Mouse (Mus musculus): Measurements from ENCODE around the gene Hdhd3. TPM values are rescaled to one million over a fixed set of nuclear protein-coding genes. Genes with fewer than 3 reads are reported as not detected.

The Hdhd3 gene
- polyA plus RNA-seq, 1 experiment from 2014 or later: 13.8 TPM

- peak within 1 kb of the TSS; percentile 82 for H3K4me3 ChIP-seq (ENCODE audit: low read depth, low read length)
- under 1% methylated on average over 59 of the region's 59 CpGs for WGBS
- peak within 1 kb of the TSS; percentile 81 for H3K9ac ChIP-seq (ENCODE audit: low read depth, low read length)
- peaks cover 13% of the 10 kb centered on the region for H3K4me1 ChIP-seq (ENCODE audit: control insufficient read depth, insufficient read depth, low read length)
- peak; percentile 98 for ATAC-seq
- H3K27me3 ChIP-seq (ENCODE audit: control insufficient read depth, insufficient read depth, low read depth, low read length): no peaks in the 10 kb centered on the region
- H3K27ac ChIP-seq (ENCODE audit: low read length): peak within 1 kb of the TSS; percentile 100
- H3K9me3 ChIP-seq (replicated peaks; ENCODE audit: control insufficient read depth, low read length, poor library complexity, severe bottlenecking): no peaks in the 10 kb centered on the region
- peak within 1 kb of the TSS; percentile 94 for H3K4me2 ChIP-seq (ENCODE audit: low read length)
- H3K36me3 ChIP-seq (ENCODE audit: control insufficient read depth, insufficient read depth, low read length): no peaks in the 10 kb centered on the region
These were observed 21.6 kb upstream of the Hdhd3 start, which contains the start of the genes Pole3 and 4933430I17Rik for GRCm38 (mm10) chr4:62524651-62525488. Gene Pole3, minus strand, starts transcription at chr4:62525068. Gene 4933430I17Rik, plus strand, starts transcription at chr4:62525369.

GRCm38 (mm10) chr4:62520892-62521400 lies 17.7 kb upstream of the Hdhd3 start:
- no peak for ATAC-seq
- Histone ChIP-seq H3K4me2 (ENCODE audit: low read length) (no peak overlapping the region), H3K27me3 (ENCODE audit: control insufficient read depth, insufficient read depth, low read depth, low read length) (no peaks in the 10 kb centered on the region), H3K4me1 (ENCODE audit: control insufficient read depth, insufficient read depth, low read length) (peaks cover 25% of the 10 kb centered on the region), H3K9me3 (replicated peaks; ENCODE audit: control insufficient read depth, low read length, poor library complexity, severe bottlenecking) (no peaks in the 10 kb centered on the region), H3K27ac (ENCODE audit: low read length) (no peak overlapping the region), H3K36me3 (ENCODE audit: control insufficient read depth, insufficient read depth, low read length) (no peaks in the 10 kb centered on the region), H3K9ac (ENCODE audit: low read depth, low read length) (no peak overlapping the region), H3K4me3 (ENCODE audit: low read depth, low read length) (no peak overlapping the region)
- WGBS: 96% methylated on average over 2 of the region's 2 CpGs

- 0% methylated on average over 37 of the region's 37 CpGs for WGBS
- no peaks in the 10 kb centered on the region for H3K27me3 ChIP-seq (ENCODE audit: control insufficient read depth, insufficient read depth, low read depth, low read length)
These were observed 16.6 kb upstream of the Hdhd3 start, which contains the start of gene Alad for GRCm38 (mm10) chr4:62519849-62520233. Gene Alad, minus strand, starts transcription at chr4:62519918.

GRCm38 (mm10) chr4:62519122-62519848 lies 16.0 kb upstream of the Hdhd3 start:
- H3K4me1 ChIP-seq (ENCODE audit: control insufficient read depth, insufficient read depth, low read length): peaks cover 23% of the 10 kb centered on the region
- H3K9ac ChIP-seq (ENCODE audit: low read depth, low read length): peak overlapping the region; percentile 84
- no peaks in the 10 kb centered on the region for H3K27me3 ChIP-seq (ENCODE audit: control insufficient read depth, insufficient read depth, low read depth, low read length)
- under 1% methylated on average over 26 of the region's 26 CpGs for WGBS
- H3K4me2 ChIP-seq (ENCODE audit: low read length): peak overlapping the region; percentile 63
- peak overlapping the region; percentile 85 for H3K4me3 ChIP-seq (ENCODE audit: low read depth, low read length)
- H3K36me3 ChIP-seq (ENCODE audit: control insufficient read depth, insufficient read depth, low read length): no peaks in the 10 kb centered on the region
- H3K9me3 ChIP-seq (replicated peaks; ENCODE audit: control insufficient read depth, low read length, poor library complexity, severe bottlenecking): no peaks in the 10 kb centered on the region
- peak overlapping the region; percentile 82 for H3K27ac ChIP-seq (ENCODE audit: low read length)
- ATAC-seq: peak; percentile 72

More at GRCm38 (mm10) chr4:62519849-62520233, 16.6 kb upstream of the Hdhd3 start, which contains the start of gene Alad:
- ATAC-seq: peak; percentile 81
- peak within 1 kb of the TSS; percentile 82 for H3K27ac ChIP-seq (ENCODE audit: low read length)
- peak within 1 kb of the TSS; percentile 85 for H3K4me3 ChIP-seq (ENCODE audit: low read depth, low read length)
- H3K9me3 ChIP-seq (replicated peaks; ENCODE audit: control insufficient read depth, low read length, poor library complexity, severe bottlenecking): no peaks in the 10 kb centered on the region
- H3K9ac ChIP-seq (ENCODE audit: low read depth, low read length): peak within 1 kb of the TSS; percentile 84
- peak within 1 kb of the TSS; percentile 63 for H3K4me2 ChIP-seq (ENCODE audit: low read length)
- H3K36me3 ChIP-seq (ENCODE audit: control insufficient read depth, insufficient read depth, low read length): no peaks in the 10 kb centered on the region
- peaks cover 25% of the 10 kb centered on the region for H3K4me1 ChIP-seq (ENCODE audit: control insufficient read depth, insufficient read depth, low read length)

- H3K9me3 ChIP-seq (replicated peaks; ENCODE audit: control insufficient read depth, low read length, poor library complexity, severe bottlenecking): no peaks in the 10 kb centered on the region
- peak; percentile 5 for ATAC-seq
- H3K4me1 ChIP-seq (ENCODE audit: control insufficient read depth, insufficient read depth, low read length): peaks cover 18% of the 10 kb centered on the region
- H3K27ac ChIP-seq (ENCODE audit: low read length): 0 out of 2 replicates have a peak overlapping the region, but pooled peaks have one; percentile 40
- peak overlapping the region; percentile 85 for H3K4me3 ChIP-seq (ENCODE audit: low read depth, low read length)
- H3K4me2 ChIP-seq (ENCODE audit: low read length): peak overlapping the region; percentile 63
- H3K36me3 ChIP-seq (ENCODE audit: control insufficient read depth, insufficient read depth, low read length): no peaks in the 10 kb centered on the region
- H3K27me3 ChIP-seq (ENCODE audit: control insufficient read depth, insufficient read depth, low read depth, low read length): no peaks in the 10 kb centered on the region
- peak overlapping the region; percentile 84; the same call in 1 of the 2 replicates for H3K9ac ChIP-seq (ENCODE audit: low read depth, low read length)
- 54% methylated on average over 13 of the region's 13 CpGs for WGBS
These were observed 15.3 kb upstream of the Hdhd3 start for GRCm38 (mm10) chr4:62518416-62519121.

GRCm38 (mm10) chr4:62517538-62518415 lies 14.5 kb upstream of the Hdhd3 start:
- no peak overlapping the region for H3K4me2 ChIP-seq (ENCODE audit: low read length)
- H3K9me3 ChIP-seq (replicated peaks; ENCODE audit: control insufficient read depth, low read length, poor library complexity, severe bottlenecking): no peaks in the 10 kb centered on the region
- no peak overlapping the region for H3K4me3 ChIP-seq (ENCODE audit: low read depth, low read length)
- no peak overlapping the region for H3K9ac ChIP-seq (ENCODE audit: low read depth, low read length)
- 87% methylated on average over 10 of the region's 10 CpGs for WGBS
- ATAC-seq: no peak
- H3K36me3 ChIP-seq (ENCODE audit: control insufficient read depth, insufficient read depth, low read length): peaks cover 5% of the 10 kb centered on the region
- H3K27ac ChIP-seq (ENCODE audit: low read length): no peak overlapping the region
- peaks cover 18% of the 10 kb centered on the region for H3K4me1 ChIP-seq (ENCODE audit: control insufficient read depth, insufficient read depth, low read length)
- no peaks in the 10 kb centered on the region for H3K27me3 ChIP-seq (ENCODE audit: control insufficient read depth, insufficient read depth, low read depth, low read length)

- WGBS: 97% methylated on average over 8 of the region's 8 CpGs
- no peak overlapping the region for H3K9ac ChIP-seq (ENCODE audit: low read depth, low read length)
These were observed 13.8 kb upstream of the Hdhd3 start for GRCm38 (mm10) chr4:62517046-62517445.

GRCm38 (mm10) chr4:62516579-62516978 lies 13.3 kb upstream of the Hdhd3 start:
- no peak for ATAC-seq
- Histone ChIP-seq H3K4me1 (ENCODE audit: control insufficient read depth, insufficient read depth, low read length) (peaks cover 18% of the 10 kb centered on the region), H3K27me3 (ENCODE audit: control insufficient read depth, insufficient read depth, low read depth, low read length) (no peaks in the 10 kb centered on the region), H3K4me2 (ENCODE audit: low read length) (no peak overlapping the region), H3K9me3 (replicated peaks; ENCODE audit: control insufficient read depth, low read length, poor library complexity, severe bottlenecking) (no peaks in the 10 kb centered on the region), H3K9ac (ENCODE audit: low read depth, low read length) (no peak overlapping the region), H3K4me3 (ENCODE audit: low read depth, low read length) (no peak overlapping the region), H3K27ac (ENCODE audit: low read length) (peak overlapping the region; percentile 47; the same call in 1 of the 2 replicates), H3K36me3 (ENCODE audit: control insufficient read depth, insufficient read depth, low read length) (peaks cover 10% of the 10 kb centered on the region)
- 88% methylated on average over 1 of the region's 1 CpGs for WGBS

More at GRCm38 (mm10) chr4:62517046-62517445, 13.8 kb upstream of the Hdhd3 start:
- Histone ChIP-seq H3K36me3 (ENCODE audit: control insufficient read depth, insufficient read depth, low read length) (peaks cover 10% of the 10 kb centered on the region), H3K9me3 (replicated peaks; ENCODE audit: control insufficient read depth, low read length, poor library complexity, severe bottlenecking) (no peaks in the 10 kb centered on the region), H3K27me3 (ENCODE audit: control insufficient read depth, insufficient read depth, low read depth, low read length) (no peaks in the 10 kb centered on the region), H3K4me1 (ENCODE audit: control insufficient read depth, insufficient read depth, low read length) (peaks cover 18% of the 10 kb centered on the region), H3K4me3 (ENCODE audit: low read depth, low read length) (no peak overlapping the region), H3K4me2 (ENCODE audit: low read length) (no peak overlapping the region), H3K27ac (ENCODE audit: low read length) (no peak overlapping the region)
- no peak for ATAC-seq
